Mouse (Mus musculus) heart, adult 2 months (tissue): Measurements from ENCODE around the gene Smpdl3b.

Experiments used
- CTCF ChIP-seq: fragments of 200-600 bp; IDR thresholded peaks from 2 replicates; pipeline ENCODE4 v1.8.1; 2022; ENCODE audit warnings: antibody characterized with exemption, mild to moderate bottlenecking, moderate library complexity
- EP300 ChIP-seq: fragments of 200-500 bp; IDR thresholded peaks from 2 replicates; pipeline ENCODE4 v1.6.1; 2011; ENCODE audit warnings: low read depth, low read length, control low read depth; ENCODE audit not compliant: insufficient read depth
- POLR2A ChIP-seq: fragments of 200-500 bp; IDR thresholded peaks from 2 replicates; pipeline ENCODE4 v1.6.1; 2011; ENCODE audit warnings: mild to moderate bottlenecking, low read depth, low read length, control low read depth; ENCODE audit not compliant: insufficient read depth

GRCm38 (mm10) chr4:132805146-132805545 lies 48.1 kb upstream of the Smpdl3b start:
- TF ChIP-seq CTCF (no peak), EP300 (no peak), POLR2A (no peak)
